Mouse (Mus musculus): ENCODE data around the gene Tmtc2.

DNA sequence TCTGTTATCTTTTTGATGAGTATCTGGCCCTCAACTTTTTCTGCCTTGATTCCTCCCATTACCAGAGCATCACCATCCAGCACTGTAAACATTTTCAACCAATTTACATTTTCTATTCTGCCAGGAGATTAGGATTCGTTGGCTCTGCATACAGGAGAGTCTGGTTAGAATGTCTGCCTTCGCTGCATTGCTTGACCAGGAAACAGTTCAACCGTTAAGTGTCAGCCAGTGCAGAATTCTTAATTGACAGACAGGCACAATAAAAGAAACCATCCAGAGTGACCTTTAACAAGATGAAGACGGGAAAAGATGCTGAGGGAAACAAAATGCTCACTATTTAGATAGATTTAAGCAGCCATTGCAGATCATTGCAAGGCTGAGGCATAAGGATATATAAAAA, 87.3 kb downstream of the Tmtc2 start:
- no peak for TF ChIP-seq CTCF (IDR thresholded peaks at IDR 0.05; ENCODE audit: extremely low read depth, insufficient read length, insufficient replicate concordance, low read depth, low read length)
- no peak for TF ChIP-seq POLR2A (IDR thresholded peaks at IDR 0.05; ENCODE audit: low read depth, low read length)

All from small intestine, adult 2 months (tissue).